Mouse (Mus musculus) forebrain, embryonic 12.5 days (tissue): Measurements from ENCODE around the gene Hist1h3f. TPM values are rescaled to one million over a fixed set of nuclear protein-coding genes. Genes with fewer than 3 reads are reported as not detected.
"Not testable (repeated sequence)": the region's sequence is repeated elsewhere in the genome, so short reads cannot be mapped to it uniquely, and the experiment has no call there.

Experiments used
- ATAC-seq: fragments of 200-750 bp; cut with Nextera tagmentation; 2 replicates; pipeline ENCODE4 v1.8.0; 2017; ENCODE audit warnings: moderate TSS enrichment; ENCODE audit not compliant: low FRiP score
- H3K27ac ChIP-seq: fragments of 300-500 bp; sonication (generic); 2 replicates; pipeline ENCODE4 v1.5.1; 2016; ENCODE audit warnings: mild to moderate bottlenecking
- H3K27me3 ChIP-seq: fragments of 300-500 bp; sonication (generic); 2 replicates; pipeline ENCODE4 v1.6.1; 2016; ENCODE audit warnings: mild to moderate bottlenecking
- H3K36me3 ChIP-seq: fragments of 300-500 bp; sonication (generic); replicated peaks from 2 replicates; pipeline ENCODE4 v1.6.1; 2016; ENCODE audit warnings: mild to moderate bottlenecking
- H3K4me1 ChIP-seq: fragments of 300-500 bp; sonication (generic); 2 replicates; pipeline ENCODE4 v1.6.1; 2016
- H3K4me2 ChIP-seq: fragments of 300-500 bp; sonication (generic); 2 replicates; pipeline ENCODE4 v1.6.1; 2016; ENCODE audit warnings: mild to moderate bottlenecking, moderate library complexity
- H3K4me3 ChIP-seq: fragments of 300-500 bp; sonication (generic); replicated peaks from 2 replicates; pipeline ENCODE4 v1.5.1; 2016; ENCODE audit warnings: mild to moderate bottlenecking
- H3K9ac ChIP-seq: fragments of 300-500 bp; sonication (generic); 2 replicates; pipeline ENCODE4 v1.6.1; 2016; ENCODE audit warnings: mild to moderate bottlenecking
- H3K9me3 ChIP-seq: fragments of 300-500 bp; sonication (generic); 2 replicates; pipeline ENCODE4 v1.6.1; 2016
- WGBS: fragments of 180-500 bp; shearing (Covaris S2); methylation state at CpG from one replicate; pipeline ENCODE4 v1.1.7; 2016; 5-methylcytosine and 5-hydroxymethylcytosine counted together
- polyA plus RNA-seq: library from polyadenylated mRNA; unstranded; fragments of >200 nt; fragmentation: Nextera tagmentation; extraction: Ambion mirVana; gene quantifications from 2 replicates; pipeline ENCODE4 v1.2.1, GENCODE M21; 2016

Hist1h3f gene
- polyA plus RNA-seq, 1 experiment from 2014 or later, result 1.5 TPM

DNA sequence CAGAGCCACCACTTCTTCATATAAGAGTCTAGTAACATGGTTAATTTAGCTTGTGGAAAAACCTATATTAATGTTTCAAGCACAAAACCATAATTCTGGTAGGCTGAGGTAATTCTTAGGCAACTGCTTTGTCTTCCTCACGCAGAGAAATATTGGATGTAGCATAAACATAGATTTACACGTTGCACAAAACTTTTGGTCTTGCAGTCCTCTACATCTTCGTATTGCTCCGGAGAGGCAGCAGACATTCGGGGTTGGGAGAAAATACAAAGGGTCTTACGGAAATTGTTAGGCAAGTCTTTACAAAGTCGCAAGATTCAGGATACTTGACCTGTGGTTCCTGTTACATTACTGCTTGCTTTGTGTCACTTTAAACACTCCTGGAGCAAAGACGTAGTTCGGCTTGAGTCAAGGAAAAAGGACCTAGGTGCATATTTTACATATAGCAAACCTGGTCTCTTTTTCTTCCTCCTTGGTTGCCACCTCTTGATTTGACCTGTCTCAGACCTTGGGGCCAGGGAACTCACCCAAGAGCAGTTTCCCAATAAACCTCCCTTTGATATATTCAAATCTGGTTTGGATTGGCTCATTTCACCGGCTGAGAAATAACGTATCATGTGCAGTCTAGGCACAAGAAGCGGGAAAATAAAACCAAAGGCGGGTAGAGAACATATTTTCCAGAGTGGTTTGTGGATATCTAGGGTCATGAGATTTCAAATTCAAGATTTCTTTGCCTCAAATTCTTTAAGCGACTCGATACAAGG, 9.3 kb upstream of the Hist1h3f start:
- Histone ChIP-seq H3K4me2 (peak overlapping the region; percentile 58), H3K4me3 (peak overlapping the region; percentile 50), H3K4me1 (peaks cover 30% of the 10 kb centered on the region), H3K36me3 (no peaks in the 10 kb centered on the region), H3K27me3 (no peaks in the 10 kb centered on the region), H3K27ac (peak overlapping the region; percentile 98), H3K9me3 (no peaks in the 10 kb centered on the region), H3K9ac (peak overlapping the region; percentile 70)
- WGBS, result 0% methylated on average over 15 of the region's 15 CpGs
- 0 out of 2 replicates have a peak, but pooled peaks have one; percentile 1 for ATAC-seq

DNA sequence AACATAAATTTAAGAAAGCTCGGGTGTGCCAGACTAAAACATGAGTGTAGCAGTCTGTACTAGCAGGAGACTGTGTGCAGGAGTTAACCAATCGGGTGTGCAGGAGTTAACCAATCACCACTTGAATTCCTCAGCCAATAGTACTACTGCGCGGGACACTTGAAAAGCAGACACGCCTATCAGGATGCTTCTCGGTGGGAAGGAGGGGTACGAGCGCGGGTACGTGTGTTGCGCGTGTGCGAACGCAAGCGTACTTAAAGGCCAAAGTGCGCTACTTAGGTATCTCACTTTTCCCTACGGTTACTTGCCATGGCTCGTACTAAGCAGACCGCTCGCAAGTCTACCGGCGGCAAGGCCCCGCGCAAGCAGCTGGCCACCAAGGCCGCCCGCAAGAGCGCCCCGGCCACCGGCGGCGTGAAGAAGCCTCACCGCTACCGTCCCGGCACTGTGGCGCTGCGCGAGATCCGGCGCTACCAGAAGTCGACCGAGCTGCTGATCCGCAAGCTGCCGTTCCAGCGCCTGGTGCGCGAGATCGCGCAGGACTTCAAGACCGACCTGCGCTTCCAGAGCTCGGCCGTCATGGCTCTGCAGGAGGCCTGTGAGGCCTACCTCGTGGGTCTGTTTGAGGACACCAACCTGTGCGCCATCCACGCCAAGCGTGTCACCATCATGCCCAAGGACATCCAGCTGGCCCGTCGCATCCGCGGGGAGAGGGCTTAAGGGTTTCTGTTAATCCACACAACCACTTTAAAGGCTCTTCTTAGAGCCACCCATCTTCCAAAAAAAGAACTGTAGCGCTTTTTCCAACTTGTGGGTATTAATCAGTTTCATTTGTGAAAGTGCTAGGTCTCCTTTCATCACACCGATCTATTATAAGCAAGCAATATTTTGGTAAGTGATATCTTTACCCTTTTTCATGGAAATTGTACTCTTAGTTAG, 8.4 kb upstream of the Hist1h3f start, which contains the start of gene Hist1h3g:
TSS of gene Hist1h3g (plus strand) at position 286 of the 939 bp plus-strand sequence.
- peak; percentile 90 for ATAC-seq
- Histone ChIP-seq H3K4me2 (peak within 1 kb of the TSS; percentile 58), H3K4me3 (peak within 1 kb of the TSS; percentile 50), H3K9ac (peak within 1 kb of the TSS; percentile 70), H3K27ac (peak within 1 kb of the TSS; percentile 98), H3K4me1 (peaks cover 30% of the 10 kb centered on the region)
- not testable (repeated sequence) for H3K36me3 ChIP-seq, H3K27me3 ChIP-seq, H3K9me3 ChIP-seq
- WGBS, result under 1% methylated on average over 48 of the region's 62 CpGs

DNA sequence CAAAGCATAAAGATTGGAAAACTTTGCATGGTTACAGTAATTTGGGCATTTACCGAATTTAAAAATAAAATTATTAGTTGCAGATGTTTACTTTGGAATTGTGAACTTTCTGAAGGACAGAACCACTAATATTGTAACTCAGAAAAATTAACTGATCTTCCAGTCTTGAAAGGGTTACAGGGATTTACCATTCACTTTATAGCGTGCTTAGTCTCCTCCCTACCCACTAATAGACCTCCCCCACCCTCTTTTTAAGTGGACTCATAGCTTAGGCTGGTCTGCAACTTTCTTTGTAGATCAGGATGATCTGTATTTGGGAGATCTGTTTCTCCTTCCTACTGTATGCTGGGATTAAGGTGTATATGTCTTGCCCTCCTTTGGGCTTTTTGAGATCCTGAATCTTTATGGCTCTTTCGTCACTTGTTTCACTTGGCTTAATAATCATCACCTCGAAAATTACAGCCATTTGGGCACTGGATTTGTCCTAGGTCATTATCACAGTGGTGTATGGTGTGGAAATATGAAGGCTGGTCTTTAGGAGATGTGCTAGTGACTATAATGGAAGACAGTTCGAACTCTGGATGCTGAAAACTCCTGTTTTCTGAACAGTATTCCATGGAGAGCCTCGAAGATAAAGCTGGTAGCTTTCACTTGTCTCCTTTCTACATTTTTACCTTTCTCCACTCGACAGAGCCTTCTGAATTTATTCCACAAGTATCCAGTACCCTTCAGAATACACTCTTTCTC, 7.6 kb upstream of the Hist1h3f start:
- H3K9ac ChIP-seq, result peak overlapping the region; percentile 63
- H3K27ac ChIP-seq, result peak overlapping the region; percentile 77
- H3K27me3 ChIP-seq, result no peaks in the 10 kb centered on the region
- H3K4me1 ChIP-seq, result peaks cover 30% of the 10 kb centered on the region
- no peaks in the 10 kb centered on the region for H3K36me3 ChIP-seq
- no peak for ATAC-seq
- peak overlapping the region; percentile 58 for H3K4me2 ChIP-seq
- 20% methylated on average over 7 of the region's 7 CpGs for WGBS
- peak overlapping the region; percentile 50 for H3K4me3 ChIP-seq
- H3K9me3 ChIP-seq, result no peaks in the 10 kb centered on the region

DNA sequence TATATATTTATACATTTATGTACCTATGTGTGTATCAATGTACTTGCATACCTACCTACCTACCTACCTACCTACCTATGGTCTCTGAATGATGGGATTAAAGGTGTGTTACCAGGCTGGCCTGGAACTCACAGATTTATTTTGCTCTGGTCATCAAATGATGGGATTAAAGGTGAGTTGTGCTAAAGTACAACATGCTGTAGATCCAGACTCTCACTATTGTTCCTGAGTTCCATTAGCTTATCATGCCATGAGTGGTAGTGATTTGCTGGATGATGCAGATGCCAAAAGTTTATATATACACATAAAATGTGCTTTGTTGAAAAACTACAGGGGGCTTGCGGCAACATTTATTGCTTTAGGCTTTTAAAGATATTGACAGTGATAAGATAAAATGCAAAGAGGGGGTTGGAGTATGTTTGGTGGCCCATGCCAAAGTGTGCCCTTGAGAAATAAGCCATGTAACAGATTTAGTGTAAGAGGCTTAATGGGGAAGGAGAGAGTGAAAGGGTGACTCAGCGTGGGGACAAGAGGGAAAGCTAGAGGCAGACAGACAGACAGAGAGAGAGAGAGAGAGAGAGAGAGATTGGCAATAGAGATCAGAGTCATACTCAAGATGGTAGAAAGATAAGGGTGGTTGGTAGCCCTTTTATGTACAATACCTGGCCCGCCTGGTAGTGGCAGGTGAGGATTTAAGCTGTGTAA, 6.7 kb upstream of the Hist1h3f start:
- H3K9me3 ChIP-seq, result no peaks in the 10 kb centered on the region
- peaks cover 31% of the 10 kb centered on the region for H3K4me1 ChIP-seq
- H3K27me3 ChIP-seq, result no peaks in the 10 kb centered on the region
- peak overlapping the region; percentile 63; the same call in 1 of the 2 replicates for H3K9ac ChIP-seq
- 0 out of 2 replicates have a peak overlapping the region, but pooled peaks have one; percentile 58 for H3K27ac ChIP-seq
- H3K4me2 ChIP-seq, result peak overlapping the region; percentile 58
- 77% methylated on average over 3 of the region's 3 CpGs for WGBS
- no peak for ATAC-seq
- H3K4me3 ChIP-seq, result peak overlapping the region; percentile 50
- no peaks in the 10 kb centered on the region for H3K36me3 ChIP-seq

DNA sequence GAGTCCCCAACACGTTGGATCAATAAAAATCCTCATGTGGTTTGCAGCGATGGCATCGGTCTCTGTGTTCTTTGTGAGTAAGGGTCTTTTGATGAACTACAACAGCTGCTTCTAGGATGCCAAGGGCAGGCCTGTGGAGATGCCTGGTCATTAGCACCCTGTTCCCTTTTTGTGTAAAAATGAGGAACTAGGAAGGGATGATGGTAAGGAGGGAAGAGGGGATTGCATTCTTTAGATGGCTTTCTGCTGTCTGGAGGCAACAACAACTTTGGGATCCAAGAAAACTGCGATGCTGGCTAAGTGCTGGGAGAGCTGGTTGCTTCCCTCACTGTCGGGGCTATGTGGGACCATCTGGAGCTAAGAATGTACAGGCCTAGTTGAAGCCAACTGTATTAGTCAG, 5.6 kb upstream of the Hist1h3f start:
- H3K9me3 ChIP-seq, result no peaks in the 10 kb centered on the region
- no peak overlapping the region for H3K4me3 ChIP-seq
- no peaks in the 10 kb centered on the region for H3K27me3 ChIP-seq
- H3K4me2 ChIP-seq, result no peak overlapping the region
- 0 out of 2 replicates have a peak overlapping the region, but pooled peaks have one; percentile 19 for H3K27ac ChIP-seq
- H3K36me3 ChIP-seq, result no peaks in the 10 kb centered on the region
- H3K4me1 ChIP-seq, result peaks cover 27% of the 10 kb centered on the region
- no peak for ATAC-seq
- H3K9ac ChIP-seq, result no peak overlapping the region
- 81% methylated on average over 5 of the region's 5 CpGs for WGBS

DNA sequence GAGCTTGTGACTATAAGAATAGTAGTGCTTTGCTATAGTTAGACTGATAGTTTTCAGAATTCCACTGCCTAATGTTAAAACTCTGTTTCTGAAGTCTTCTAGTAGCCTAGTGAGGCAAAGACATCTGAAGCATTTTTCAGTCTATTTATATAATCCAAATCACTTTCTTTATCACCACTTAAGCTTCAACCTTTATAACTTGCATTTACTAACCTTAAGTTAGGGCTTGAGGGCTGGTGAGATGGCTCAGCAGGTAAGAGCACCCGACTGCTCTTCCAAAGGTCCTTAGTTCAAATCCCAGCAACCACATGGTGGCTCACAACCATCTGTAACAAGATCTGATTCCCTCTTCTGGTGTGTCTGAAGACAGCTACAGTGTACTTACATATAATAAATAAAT, 4.0 kb upstream of the Hist1h3f start:
- H3K9ac ChIP-seq, H3K36me3 ChIP-seq, H3K27ac ChIP-seq, H3K4me2 ChIP-seq, H3K4me3 ChIP-seq, H3K9me3 ChIP-seq, H3K27me3 ChIP-seq, ATAC-seq: not testable (repeated sequence)
- H3K4me1 ChIP-seq, result peaks cover 21% of the 10 kb centered on the region
- WGBS, result 70% methylated on average over 1 of the region's 1 CpGs

DNA sequence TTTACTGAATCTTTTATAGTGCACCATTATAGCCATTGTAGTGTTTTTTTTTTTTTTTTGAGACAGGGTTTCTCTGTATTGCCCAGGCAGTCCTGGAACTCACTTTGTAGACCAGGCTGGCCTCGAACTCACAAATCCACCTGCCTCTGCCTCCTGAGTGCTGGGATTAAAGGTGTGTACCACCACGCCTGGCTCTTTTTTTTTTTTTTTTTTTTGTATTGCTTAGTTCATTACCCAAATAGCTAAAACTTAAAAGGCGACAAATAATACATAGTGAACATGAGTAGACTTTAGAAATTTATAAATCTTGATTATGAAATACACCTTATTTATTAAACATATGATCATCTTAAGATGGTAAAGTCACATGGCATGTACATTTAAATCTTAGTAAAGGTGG, 2.4 kb upstream of the Hist1h3f start:
- Histone ChIP-seq H3K4me2 (no peak overlapping the region), H3K9ac (no peak overlapping the region), H3K9me3 (no peaks in the 10 kb centered on the region), H3K4me3 (no peak overlapping the region), H3K36me3 (no peaks in the 10 kb centered on the region), H3K27ac (no peak overlapping the region), H3K4me1 (peaks cover 19% of the 10 kb centered on the region; the same call in 1 of the 2 replicates), H3K27me3 (no peaks in the 10 kb centered on the region)
- WGBS, result 83% methylated on average over 3 of the region's 3 CpGs
- ATAC-seq, result no peak

DNA sequence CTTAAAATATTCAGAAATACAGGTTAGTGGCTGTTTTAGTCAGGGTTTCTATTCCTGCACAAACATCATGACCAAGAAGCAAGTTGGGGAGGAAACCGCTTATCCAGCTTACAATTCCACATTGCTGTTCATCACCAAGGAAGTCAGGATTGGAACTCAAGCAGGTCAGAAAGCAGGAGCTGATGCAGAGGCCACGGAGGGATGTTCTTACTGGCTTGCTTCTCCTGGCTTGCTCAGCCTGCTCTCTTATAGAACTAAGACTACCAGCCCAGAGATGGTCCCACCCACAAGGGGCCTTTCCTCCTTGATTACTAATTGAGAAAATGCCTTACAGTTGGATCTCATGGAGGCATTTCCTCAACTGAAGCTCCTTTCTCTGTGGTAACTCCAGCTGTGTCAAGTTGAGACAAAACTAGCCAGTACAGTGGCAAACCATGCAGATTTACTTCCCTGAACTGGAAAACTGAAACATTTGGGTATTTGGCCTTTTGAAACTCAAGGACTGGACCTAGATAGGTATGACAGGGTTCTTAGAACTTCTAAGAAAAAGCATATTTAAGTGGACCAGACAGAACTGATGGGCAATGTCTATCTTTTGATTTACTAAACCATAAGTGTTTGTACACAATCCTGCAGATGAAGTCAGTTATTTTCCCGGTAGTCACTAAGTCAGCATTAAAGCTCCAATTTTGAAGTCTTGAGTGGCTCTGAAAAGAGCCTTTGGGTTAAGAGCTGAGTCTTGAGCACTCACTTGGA, 1.4 kb upstream of the Hist1h3f start:
- Histone ChIP-seq H3K4me1 (peaks cover 12% of the 10 kb centered on the region; the same call in 1 of the 2 replicates), H3K4me3 (peak overlapping the region; percentile 45), H3K4me2 (peak overlapping the region; percentile 62), H3K27ac (peak overlapping the region; percentile 91), H3K9ac (peak overlapping the region; percentile 61)
- 5% methylated on average over 3 of the region's 3 CpGs for WGBS
- H3K27me3 ChIP-seq, H3K36me3 ChIP-seq, ATAC-seq, H3K9me3 ChIP-seq: not testable (repeated sequence)

DNA sequence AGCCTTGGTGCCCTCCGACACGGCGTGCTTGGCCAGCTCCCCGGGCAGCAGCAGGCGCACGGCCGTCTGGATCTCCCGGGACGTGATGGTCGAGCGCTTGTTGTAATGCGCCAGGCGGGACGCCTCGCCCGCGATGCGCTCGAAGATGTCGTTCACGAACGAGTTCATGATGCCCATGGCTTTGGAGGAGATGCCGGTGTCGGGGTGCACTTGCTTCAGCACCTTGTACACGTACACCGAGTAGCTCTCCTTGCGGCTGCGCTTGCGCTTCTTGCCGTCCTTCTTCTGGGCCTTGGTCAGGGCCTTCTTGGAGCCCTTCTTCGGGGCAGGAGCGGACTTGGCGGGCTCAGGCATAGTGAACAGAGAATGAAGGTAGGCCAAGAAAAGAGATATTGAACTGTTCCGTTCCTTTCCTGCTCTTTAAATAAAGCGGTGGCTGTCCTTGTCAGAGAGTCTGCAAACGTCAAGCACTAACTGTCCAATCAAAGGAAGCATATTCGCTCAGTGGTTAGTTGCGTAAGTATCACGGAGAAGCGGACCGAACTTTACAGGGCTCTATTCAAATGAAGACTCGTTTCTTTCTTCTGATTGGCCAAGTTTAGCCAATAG, 749 bp upstream of the Hist1h3f start, which contains the start of gene Hist1h2bh:
TSS of gene Hist1h2bh (minus strand) at position 394 of the 609 bp plus-strand sequence.
- H3K9me3 ChIP-seq, H3K27me3 ChIP-seq, H3K36me3 ChIP-seq: not testable (repeated sequence)
- under 1% methylated on average over 42 of the region's 42 CpGs for WGBS
- H3K27ac ChIP-seq, result peak within 1 kb of the TSS; percentile 92
- H3K4me3 ChIP-seq, result peak within 1 kb of the TSS; percentile 47
- H3K4me1 ChIP-seq, result peaks cover 10% of the 10 kb centered on the region; the same call in 1 of the 2 replicates
- H3K4me2 ChIP-seq, result peak within 1 kb of the TSS; percentile 62
- ATAC-seq, result peak; percentile 92
- H3K9ac ChIP-seq, result peak within 1 kb of the TSS; percentile 61

DNA sequence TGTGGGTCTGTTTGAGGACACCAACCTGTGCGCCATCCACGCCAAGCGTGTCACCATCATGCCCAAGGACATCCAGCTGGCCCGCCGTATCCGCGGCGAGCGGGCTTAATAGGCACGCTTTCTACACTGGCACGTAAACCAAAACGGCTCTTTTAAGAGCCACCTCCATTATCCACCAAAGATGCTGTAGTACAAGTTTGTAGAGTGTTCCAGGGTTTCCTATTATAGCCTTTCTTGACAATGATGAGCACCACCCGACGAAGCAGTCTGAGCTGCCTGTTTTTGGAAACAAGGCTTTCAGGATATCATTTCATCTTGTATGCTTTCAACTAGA, 902 bp downstream of the Hist1h3f start:
- peak overlapping the region; percentile 94 for H3K27ac ChIP-seq
- WGBS, result 1% methylated on average over 13 of the region's 14 CpGs
- peak overlapping the region; percentile 47 for H3K4me3 ChIP-seq
- H3K36me3 ChIP-seq, H3K9me3 ChIP-seq, H3K27me3 ChIP-seq: not testable (repeated sequence)
- peak; percentile 1; the same call in 1 of the 2 replicates for ATAC-seq
- H3K4me1 ChIP-seq, result peaks cover 10% of the 10 kb centered on the region; the same call in 1 of the 2 replicates
- peak overlapping the region; percentile 62 for H3K4me2 ChIP-seq
- peak overlapping the region; percentile 57; the same call in 1 of the 2 replicates for H3K9ac ChIP-seq
